Mouse (Mus musculus) 3134 (cell line): Measurements from ENCODE around the gene Ptch2.
A peak's percentile ranks its signal among the peaks of the same experiment; 100 is the strongest.

Experiments
- DNase-seq: peaks from one replicate; pipeline ENCODE4 v3.0.0-alpha.2; 2011; ENCODE audit warnings: low spot score; ENCODE audit not compliant: insufficient read length; ENCODE audit errors: extremely low read depth

Ptch2 gene

DNA sequence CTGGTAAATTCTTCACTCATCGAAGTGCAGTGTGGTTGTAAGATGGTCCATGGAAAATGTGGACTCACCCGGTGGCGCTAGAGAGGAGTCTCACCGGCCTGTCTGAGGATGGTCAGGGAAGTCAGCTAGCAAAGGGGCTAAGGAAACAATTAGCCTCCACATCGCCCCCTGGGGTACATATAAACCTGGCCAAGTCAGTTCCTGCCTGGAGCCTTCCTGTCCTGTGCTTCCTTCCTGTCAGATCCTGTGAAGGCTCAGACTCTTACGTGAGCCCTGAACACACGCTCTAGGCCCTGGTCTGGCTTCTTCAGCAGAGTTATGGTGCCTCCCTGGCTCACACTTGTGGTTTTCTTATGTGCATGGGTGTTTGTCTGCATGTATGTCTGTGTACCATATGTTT, 5.3 kb downstream of the Ptch2 start:
- DNase-seq: no peak

DNA sequence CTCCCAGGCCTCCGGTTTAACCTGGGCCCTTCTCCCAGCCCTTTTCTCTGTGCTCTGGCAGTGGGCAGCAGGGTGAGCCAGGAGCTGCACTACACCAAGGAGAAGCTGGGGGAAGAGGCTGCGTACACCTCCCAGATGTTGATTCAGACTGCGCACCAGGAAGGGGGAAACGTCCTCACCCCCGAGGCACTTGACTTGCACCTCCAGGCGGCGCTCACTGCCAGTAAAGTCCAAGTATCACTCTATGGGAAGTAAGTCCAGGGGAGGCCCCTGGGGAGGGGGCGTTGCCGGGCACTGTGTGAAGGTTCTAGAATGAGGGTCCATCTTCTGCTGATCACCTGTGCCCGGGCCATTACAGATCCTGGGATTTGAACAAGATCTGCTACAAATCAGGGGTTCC, 8.8 kb downstream of the Ptch2 start:
- DNase-seq: no peak

DNA sequence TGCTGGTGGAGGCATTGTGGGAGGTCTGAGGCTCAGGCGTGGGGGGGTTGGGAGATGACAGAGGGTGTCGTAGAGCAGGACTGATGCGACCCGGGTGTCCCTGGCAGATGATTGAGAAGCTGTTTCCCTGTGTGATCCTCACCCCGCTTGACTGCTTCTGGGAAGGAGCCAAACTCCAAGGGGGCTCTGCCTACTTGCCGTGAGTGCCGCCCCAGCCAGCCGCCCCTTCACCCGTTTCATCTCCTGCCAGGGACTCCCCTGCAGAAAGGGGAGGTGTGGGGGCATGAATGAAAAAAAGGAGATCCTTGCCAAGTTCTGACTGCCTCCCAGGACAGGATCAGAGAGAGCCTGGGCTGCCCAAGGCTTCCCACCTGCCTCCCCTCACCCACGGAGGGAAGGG, 9.3 kb downstream of the Ptch2 start:
- DNase-seq: no peak

GRCm38 (mm10) chr4:117107813-117108523, 12.1 kb downstream of the Ptch2 start:
- DNase-seq: no peak

DNA sequence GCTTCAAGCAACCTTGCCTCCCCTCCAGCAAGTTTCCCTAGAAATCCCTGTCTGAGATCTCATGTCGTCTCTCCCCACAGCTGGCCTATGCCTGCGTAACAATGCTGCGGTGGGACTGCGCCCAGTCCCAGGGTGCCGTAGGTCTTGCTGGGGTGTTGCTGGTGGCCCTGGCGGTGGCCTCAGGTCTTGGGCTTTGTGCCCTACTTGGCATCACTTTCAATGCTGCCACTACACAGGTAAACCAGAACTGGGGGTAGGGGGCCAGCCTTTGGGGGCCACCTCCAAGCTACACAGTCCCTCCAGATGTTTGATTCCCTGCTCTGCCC, 12.6 kb downstream of the Ptch2 start:
- no peak for DNase-seq

- no peak for DNase-seq
Observed at GRCm38 (mm10) chr4:117109330-117109729, 13.5 kb downstream of the Ptch2 start.

DNA sequence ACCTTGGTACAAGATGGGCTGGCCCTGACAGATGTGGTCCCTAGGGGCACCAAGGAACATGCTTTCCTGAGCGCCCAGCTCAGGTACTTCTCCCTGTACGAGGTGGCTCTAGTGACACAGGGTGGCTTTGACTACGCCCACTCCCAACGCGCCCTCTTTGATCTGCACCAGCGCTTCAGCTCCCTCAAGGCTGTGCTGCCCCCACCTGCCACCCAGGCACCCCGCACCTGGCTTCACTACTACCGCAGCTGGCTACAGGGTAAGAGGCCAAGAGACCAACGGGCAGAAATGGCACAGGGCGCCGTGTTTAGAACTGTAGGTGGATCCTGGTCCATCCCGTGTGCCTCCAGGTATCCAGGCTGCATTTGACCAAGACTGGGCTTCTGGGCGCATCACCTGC, 14.4 kb downstream of the Ptch2 start:
- DNase-seq: no peak

DNA sequence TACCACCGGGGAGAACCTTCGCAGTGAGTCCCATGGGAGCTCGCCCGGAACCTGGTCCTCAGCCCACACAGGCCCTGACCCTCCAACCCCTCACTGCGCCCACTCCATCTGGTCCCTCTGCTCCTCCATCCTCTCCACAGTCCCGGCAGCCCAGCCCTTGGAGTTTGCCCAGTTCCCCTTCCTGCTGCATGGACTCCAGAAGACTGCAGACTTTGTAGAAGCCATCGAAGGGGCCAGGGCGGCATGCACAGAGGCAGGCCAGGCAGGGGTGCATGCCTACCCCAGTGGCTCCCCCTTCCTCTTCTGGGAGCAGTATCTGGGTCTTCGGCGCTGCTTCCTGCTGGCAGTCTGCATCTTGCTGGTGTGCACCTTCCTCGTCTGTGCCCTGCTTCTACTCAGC, 15.1 kb downstream of the Ptch2 start:
- DNase-seq: no peak

DNA sequence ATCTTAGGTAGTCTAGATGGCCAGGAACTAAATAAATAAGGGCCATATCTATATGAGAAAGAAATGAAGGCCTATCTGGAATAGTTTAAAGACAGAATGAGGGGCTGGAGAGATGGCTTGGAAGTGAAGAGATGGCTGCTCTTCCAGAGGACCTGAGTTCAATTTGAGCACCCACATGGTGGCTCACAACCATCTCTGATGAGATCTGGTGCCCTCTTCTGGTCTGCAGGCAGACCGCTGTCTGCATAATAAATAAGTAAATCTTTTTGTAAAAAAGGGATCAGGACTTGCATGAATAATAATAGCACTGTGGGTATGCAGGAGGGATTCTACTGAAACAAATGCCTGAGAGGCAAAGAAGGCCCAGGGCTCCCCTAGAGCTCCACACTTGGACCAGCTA, 17.4 kb downstream of the Ptch2 start:
- DNase-seq: no peak

DNA sequence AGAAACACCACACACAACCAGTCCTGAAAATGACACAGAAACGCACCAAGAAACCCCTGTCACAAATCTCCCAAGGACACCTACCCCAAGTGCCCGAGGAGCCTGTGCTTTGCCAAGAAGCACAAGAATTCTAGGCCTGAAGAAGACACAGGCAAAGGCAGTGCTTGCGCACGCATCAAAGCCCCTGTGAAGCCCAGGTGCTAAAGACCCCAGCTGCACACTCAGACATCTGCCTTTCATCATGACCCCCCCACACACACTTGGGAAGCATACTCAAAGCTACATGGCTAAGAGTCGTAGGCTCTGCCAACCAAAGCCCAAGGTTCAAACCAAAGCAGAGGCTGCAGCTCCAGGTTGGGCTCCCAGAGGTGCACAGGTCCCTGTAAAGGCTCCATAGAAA, 19.7 kb downstream of the Ptch2 start:
- DNase-seq: no peak

DNA sequence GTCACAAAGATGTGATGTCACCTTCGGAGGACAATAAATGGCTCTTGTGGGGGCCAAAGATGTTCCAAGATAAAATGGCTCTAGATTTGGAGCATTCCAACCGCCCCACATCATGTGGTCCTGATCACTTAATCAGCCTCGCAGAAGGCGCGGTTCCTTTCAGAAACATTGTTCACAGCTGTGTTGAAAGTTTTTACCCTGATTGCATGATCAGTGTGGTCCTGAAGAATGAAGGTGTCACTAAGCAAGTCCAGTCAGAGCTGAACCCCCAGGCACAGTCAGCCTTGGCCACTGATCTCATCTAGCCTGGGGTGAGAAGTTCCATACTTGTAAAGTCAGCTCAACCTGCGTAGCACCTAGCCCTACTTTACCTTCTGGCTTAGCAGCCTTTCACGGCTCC, 22.1 kb downstream of the Ptch2 start:
- no peak for DNase-seq

GRCm38 (mm10) chr4:117119636-117120035, 23.8 kb downstream of the Ptch2 start:
- DNase-seq: no peak

DNA sequence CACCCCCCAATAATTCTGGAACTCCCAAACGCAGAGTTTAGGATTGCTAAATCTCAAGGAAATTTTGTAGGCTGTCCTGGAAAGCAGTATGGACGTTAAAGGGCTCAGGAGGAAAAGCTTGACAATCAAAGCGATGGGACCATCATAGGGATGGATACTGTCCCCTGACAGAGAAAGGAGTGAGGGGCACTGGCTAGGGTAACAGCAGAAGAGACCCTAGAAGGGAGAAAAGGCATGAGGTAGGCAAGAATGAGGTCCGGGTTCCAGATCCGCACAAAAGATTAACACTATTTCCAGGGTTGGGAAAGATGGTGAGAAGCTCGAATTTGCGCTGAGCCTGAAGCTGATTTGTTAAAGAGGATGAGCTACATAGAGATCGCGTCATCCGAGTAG, 24.2 kb downstream of the Ptch2 start:
- DNase-seq: no peak

- peak; percentile 94 for DNase-seq
Observed at GRCm38 (mm10) chr4:117120445-117121414, 24.9 kb downstream of the Ptch2 start.

- DNase-seq: no peak
Observed at GRCm38 (mm10) chr4:117122209-117122608, 26.3 kb downstream of the Ptch2 start.

DNA sequence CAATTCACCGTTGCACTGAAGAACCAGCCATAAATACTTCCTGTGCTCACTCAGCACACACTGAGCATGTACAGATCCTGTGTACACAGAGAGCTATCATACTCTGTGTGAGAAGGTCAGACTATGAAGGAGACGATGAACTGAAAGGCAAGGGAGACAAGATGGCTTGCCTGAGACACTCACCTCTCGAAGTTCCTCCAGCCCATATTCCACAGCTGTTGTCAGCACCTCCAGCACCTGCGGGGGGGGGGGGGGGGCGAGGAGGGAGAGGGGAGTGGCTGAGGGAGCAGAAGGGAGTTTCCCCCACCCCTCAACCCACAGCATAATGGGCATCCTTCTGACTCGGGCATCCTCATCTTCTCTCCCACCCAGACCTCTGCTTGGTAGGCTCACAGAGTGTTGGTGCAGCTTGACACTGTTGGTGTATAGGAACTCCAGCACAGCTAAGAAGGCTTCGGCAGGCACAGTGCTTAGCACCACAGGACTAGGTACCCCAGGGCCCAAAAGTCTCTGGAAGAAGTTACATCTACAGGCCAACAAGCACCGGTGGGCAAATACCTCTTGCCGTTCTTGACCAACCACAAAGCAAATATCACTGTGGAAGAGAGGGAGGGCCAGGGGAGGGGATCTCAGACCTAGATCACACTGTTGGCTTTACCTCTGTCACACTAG, 27.8 kb downstream of the Ptch2 start:
- DNase-seq: no peak

GRCm38 (mm10) chr4:117124218-117124517, 28.3 kb downstream of the Ptch2 start:
- DNase-seq: no peak

- peak; percentile 51 for DNase-seq
Observed at GRCm38 (mm10) chr4:117124518-117125347, 28.9 kb downstream of the Ptch2 start.

- DNase-seq: no peak
Observed at GRCm38 (mm10) chr4:117125348-117125909, 29.6 kb downstream of the Ptch2 start, which contains the start of gene Btbd19. Gene Btbd19 (minus strand): TSS chr4:117125725.

- peak; percentile 85 for DNase-seq
Observed at GRCm38 (mm10) chr4:117125910-117126674, 30.2 kb downstream of the Ptch2 start.
